Mouse (Mus musculus) left cerebral cortex, postnatal 10 days (tissue): Measurements from ENCODE around the gene Fcor. TPM values are rescaled to one million over a fixed set of nuclear protein-coding genes. Genes with fewer than 3 reads are reported as not detected.

ENCODE experiments used
- DNase-seq, 2 experiments: peaks; one replicate each; pipeline ENCODE4 v3.0.0; 2021 to 2022; ENCODE audit warnings: low spot score in 2 of 2, mixed read lengths in 1 of 2; ENCODE audit errors: extremely low spot score in 1 of 2
- intact Hi-C: fragments of 180-260 bp; cut with DNase I; formaldehyde crosslinking; loops from one replicate; pipeline ENCODE4 v1.15.1; 2025
- total RNA-seq, 2 experiments: library from RNA; stranded (reverse); gene quantifications; 2 replicates each; pipeline ENCODE4 v1.2.3; 2021

Gene Fcor
- total RNA-seq, 2 experiments from 2014 or later, result 18.6 to 25.9 TPM

DNA sequence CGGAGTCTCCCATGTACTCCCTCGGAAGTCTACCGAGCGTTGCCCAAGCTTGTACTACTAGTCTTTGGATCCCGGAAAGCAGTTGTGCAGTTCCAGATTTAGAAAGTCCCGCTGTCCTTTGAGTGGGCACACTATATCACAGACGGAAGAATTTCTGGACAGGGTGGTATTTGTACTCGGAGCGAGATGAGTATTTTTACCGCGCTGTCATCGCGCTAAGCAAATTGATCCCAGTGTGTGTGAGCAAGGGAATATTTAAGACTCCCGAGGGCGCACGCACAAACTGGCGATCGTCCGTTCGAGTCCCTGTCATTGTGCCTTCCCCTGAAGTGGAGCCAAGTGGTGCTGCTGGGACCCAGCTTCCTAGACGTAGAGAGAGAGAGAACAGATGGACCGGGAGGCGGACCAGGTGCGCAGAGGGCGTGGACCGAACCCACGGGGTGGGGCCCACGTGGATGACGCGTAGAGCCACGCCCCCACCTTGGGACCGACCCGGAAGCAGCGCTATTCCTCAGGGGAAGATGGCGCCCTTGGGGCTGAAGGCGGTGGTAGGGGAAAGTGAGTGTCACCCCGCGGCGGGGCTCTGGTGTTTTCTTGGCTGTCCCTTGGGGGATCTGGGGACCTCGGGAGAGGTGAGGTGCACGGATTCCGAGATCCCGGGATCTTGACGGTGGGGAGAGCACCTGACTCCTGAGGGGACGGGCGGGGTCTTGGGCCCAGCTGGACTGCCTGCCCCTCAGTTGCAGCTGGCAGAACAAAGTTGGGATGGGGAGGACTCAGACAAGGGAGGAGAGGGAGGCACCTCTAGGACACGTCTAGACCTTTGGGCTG is 41.3 kb downstream of the Fcor start, which contains the start of gene Stxbp2:
Gene Stxbp2, plus strand, starts transcription at position 309 of the 831 bp plus-strand sequence.
- DNase-seq, result peak; percentile 52 to 80
- intact Hi-C loops, result no loop called here

GRCm38 (mm10) chr8:3628014-3628413 is 44.1 kb downstream of the Fcor start:
- intact Hi-C loops, result loop anchor here (5.0 kb wide), 1 partner anchor 44 kb away; the partner anchor contains the start of gene Fcor
- no peak for DNase-seq

DNA sequence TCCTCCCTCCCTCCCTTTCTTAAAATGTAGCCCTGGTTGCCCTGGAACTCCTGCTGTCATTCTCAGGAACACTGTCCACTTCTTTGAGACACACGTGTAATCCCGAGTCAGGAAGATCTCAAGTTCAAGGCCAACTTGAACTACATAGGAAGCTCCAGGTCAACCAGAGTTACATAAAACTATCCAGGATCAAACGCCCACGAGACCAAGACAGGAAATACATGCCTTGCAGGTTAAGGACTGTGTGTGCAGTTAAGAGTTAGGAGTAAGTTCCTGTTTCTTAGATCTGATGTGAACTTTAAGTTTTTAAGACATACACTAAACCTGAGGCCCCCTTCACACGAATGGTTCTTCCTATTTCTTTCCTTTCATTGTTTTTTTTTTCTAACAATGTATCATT is 45.2 kb downstream of the Fcor start:
- no peak for DNase-seq
- intact Hi-C loops, result loop anchor here (5.0 kb wide), 1 partner anchor 45 kb away; the partner anchor contains the start of gene Fcor

DNA sequence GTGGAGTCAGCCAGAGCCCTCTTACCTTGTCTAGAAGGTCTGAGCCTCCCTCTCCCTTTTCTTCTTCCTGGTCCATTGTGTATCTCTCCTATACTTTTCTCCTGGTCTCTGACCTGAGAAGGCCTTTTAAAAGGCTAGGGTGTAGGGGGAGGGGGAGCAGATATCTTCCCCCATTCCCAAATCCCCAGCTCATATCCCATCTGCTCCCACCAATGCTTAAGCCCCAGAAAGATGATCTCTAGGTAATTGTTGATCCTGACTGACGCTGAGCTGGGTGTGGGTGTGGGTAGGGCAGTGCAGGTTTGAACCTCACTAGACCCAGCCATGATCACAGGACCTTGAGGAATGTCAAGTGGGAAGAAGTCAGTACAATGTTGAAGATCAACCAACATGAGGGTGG is 46.7 kb downstream of the Fcor start, which contains the start of gene Pcp2:
Gene Pcp2, minus strand, starts transcription at position 101 of the 400 bp plus-strand sequence.
- intact Hi-C loops, result loop anchor here (5.0 kb wide), 1 partner anchor 47 kb away; the partner anchor contains the start of gene Fcor
- no peak for DNase-seq

DNA sequence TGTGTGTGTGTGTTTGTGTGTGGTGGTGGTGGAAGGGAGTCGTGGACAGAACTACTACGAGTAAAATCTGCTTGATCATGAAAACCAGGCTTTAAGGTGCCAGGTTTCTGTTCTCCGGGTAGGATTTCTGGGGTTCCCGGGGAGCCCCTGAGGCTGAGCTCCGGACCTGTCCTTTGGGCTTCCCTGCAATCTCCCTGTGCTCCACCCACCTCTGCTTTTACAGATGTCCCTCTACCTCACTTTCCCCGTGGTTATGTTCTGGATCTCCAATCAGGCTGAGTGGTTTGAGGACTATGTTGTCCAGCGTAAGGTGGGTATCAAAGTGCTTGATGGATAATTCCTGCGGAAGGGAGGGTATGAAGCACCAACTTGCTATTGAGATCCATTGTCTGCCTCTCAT is 50.0 kb downstream of the Fcor start:
- intact Hi-C loops, result no loop called here
- DNase-seq, result no peak

- peak; percentile 99 for DNase-seq
- intact Hi-C loops, result no loop called here
Measured at GRCm38 (mm10) chr8:3621199-3621970, 50.8 kb downstream of the Fcor start, which contains the start of the genes Xab2 and Pet100. Gene Xab2 (minus strand): TSS chr8:3621316. Gene Pet100 (plus strand): TSS chr8:3621548.

Other genes starting within 250 kb of the Fcor start
- gene Pex11g, start 204.7 kb downstream of the Fcor start, total RNA-seq, result 1 to 10 TPM in 1 of 2 experiments, under 1 TPM in 1; 0.73 to 1.1 TPM
- under 1 TPM in 1 of 2 experiments, not detected in 1; 0.30 TPM for gene Tex45, start 201.5 kb downstream of the Fcor start, total RNA-seq
- gene Zfp358, start 179.2 kb downstream of the Fcor start, total RNA-seq, result 10 to 100 TPM; 29.4 to 31.2 TPM
- 10 to 100 TPM; 77.7 to 81.4 TPM for gene Mcoln1, start 171.9 kb downstream of the Fcor start, total RNA-seq
- gene Pnpla6, start 157.0 kb downstream of the Fcor start, total RNA-seq, result 10 to 100 TPM; 73.7 to 79.2 TPM
- not detected for gene C330021F23Rik, start 104.4 kb downstream of the Fcor start, total RNA-seq
- 10 to 100 TPM; 67.3 to 71.8 TPM for gene Camsap3, start 85.1 kb downstream of the Fcor start, total RNA-seq
- 10 to 100 TPM; 32.4 to 36.3 TPM for gene Xab2, start 51.0 kb downstream of the Fcor start, total RNA-seq
- 10 to 100 TPM; 78.6 to 80.1 TPM for gene Pet100, start 50.8 kb downstream of the Fcor start, total RNA-seq
- not detected for gene Pcp2, start 46.8 kb downstream of the Fcor start, total RNA-seq
- 10 to 100 TPM; 57.0 to 59.3 TPM for gene Stxbp2, start 41.4 kb downstream of the Fcor start, total RNA-seq
- gene Retn, start 16.6 kb downstream of the Fcor start, total RNA-seq, result 1 to 10 TPM in 1 of 2 experiments, under 1 TPM in 1; 0.81 to 1.0 TPM
- under 1 TPM; 0.55 to 0.66 TPM for gene Mcemp1, start 6.6 kb downstream of the Fcor start, total RNA-seq
- gene Trappc5, start 3.9 kb upstream of the Fcor start, total RNA-seq, result 10 to 100 TPM; 31.2 to 32.3 TPM
- gene Fcer2a, start 21.8 kb upstream of the Fcor start, total RNA-seq, result not detected
- not detected for gene Clec4g, start 48.3 kb upstream of the Fcor start, total RNA-seq
- gene Cd209a, start 76.6 kb upstream of the Fcor start, total RNA-seq, result not detected
- gene Cd209e, start 181.9 kb upstream of the Fcor start, total RNA-seq, result not detected
- gene Cd209d, start 206.2 kb upstream of the Fcor start, total RNA-seq, result not detected